Mouse (Mus musculus) embryo, embryonic 9.5 days (tissue): Measurements from ENCODE around the gene Vmn1r185.
"Not testable (repeated sequence)": the region's sequence is repeated elsewhere in the genome, so short reads cannot be mapped to it uniquely, and the experiment has no call there.

Experiments
- DNase-seq: peaks from one replicate; pipeline ENCODE4 v3.0.0-alpha.2; 2017; ENCODE audit errors: extremely low spot score

Gene Vmn1r185

DNA sequence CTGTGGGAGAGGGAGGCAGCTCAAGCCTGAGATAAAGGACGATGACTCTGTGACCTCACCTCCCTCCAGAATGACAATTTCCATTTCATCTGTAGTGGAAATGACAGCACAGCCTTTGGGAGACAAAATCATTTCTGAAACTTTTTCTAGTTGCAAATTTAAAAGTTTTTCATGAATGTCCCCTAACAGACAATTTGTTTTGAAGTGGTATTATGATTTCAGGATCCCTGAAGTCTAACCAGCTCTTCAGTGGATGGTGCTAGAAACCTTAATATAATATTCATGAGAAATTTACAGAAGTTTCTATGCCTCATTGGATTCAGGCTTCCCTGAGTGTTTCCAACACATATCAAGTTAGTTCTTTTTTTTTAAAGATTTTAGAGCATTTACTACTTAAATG lies at the start of gene Vmn1r185:
Vmn1r185 (minus strand) TSS at position 101 of the 400 bp plus-strand sequence.
- DNase-seq, result not testable (repeated sequence)

DNA sequence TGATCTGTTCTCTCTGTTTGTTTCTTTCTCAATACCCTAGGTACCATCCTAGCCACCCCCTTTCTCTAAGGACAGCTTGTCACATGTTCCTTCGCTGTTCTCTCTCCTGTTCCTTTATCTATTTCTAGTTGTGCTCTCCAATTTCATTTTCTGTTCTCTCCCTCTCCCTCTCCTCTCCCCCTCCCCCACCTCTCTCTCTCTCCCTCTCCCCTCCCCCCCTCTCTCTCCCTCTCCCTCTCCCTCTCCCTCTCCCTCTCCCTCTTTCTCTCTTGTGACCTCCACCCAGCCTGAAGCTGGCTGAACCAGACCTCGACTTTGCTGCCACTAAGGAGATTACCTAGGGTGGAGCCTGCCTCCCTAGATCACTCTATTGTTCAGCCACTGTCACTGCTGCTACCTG lies 49.2 kb upstream of the Vmn1r185 start:
- not testable (repeated sequence) for DNase-seq

DNA sequence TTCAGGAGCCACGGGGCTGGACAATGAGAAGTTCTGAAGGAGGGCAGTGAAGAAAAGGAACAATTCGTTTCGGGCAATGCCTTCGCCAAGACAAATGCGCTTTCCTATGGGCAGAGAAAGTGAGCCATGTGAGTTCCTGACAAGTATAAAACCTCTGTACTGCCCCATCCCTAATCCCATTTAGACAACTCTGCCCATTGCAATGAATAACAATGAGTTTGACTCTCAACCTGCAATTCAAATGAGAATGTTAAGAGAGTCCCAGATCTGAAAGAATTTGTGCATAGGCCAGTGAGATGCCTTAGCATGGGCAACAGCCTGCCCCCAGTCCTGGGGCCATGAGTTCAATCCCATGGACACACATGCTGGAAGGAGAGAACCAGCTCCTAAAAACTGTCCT lies 47.7 kb upstream of the Vmn1r185 start:
- DNase-seq, result no peak

DNA sequence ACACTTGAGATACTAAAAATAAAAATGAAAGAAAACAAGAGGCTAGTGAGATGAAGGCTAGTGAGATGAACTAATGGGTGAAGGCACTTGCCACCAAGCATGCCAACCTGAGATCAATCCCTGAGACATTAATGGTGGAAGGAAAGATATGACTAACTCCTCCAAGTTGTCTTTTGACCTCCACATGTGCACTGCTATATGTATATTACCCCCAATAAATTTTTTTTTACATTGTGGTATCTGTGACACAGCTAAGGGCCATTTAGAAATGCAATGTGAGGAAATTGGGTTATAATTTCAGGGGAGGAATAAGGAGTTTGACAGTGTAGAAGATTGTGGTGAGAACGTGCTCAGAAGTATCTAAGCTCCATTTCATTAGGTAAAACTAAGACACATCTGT lies 28.5 kb downstream of the Vmn1r185 start:
- no peak for DNase-seq

DNA sequence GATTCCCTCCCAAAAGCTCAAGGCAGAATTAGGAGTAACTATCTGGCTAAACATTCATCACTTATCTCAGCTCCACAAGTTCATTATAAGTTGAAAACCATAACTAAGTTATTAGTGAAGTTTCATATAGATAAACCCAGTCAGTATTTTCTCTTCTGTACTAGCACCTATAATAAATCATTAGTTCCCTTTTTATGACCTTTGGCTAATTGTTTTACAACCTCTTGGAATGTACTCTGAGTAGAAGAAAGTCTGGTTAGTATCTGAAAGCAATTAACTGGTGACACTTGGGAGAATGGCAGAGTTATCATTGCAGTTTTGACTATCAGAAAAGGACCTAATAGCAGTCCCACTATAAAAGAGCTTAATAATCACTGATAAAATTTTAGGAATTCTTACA lies 29.2 kb downstream of the Vmn1r185 start:
- DNase-seq, result no peak
